Comparison of ENCODE assay signal across 9 mouse cellular contexts in the genomic region with DNA sequence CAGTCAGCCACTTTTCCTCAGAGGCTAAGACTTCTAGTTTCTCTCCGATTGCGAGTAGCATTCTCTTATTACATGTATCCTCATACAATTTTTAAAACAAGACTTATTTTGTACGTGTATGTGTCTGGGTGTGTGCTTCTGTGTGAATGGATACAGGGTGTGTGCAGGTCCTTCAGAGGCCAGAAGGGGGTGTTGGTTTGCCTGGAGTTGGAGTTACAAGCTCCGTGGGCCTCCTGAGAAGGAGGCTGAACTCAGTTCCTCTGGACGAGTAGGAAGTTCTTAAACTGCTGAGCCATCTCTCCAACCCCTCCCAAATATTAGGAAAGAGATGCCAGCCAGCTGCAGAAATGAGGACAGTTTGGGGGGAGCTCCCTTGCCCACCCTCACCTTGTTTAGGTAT. TPM values are rescaled to one million over a fixed set of nuclear protein-coding genes. Genes with fewer than 3 reads are reported as not detected.
DNase-seq lines count a peak whose midpoint lies in the region; ATAC-seq and TF ChIP-seq lines count a peak whose summit lies in the region.
"Had no signal": no experiment of that assay in that cellular context is flagged by ENCODE, and none has a peak within 500 bp of the region (broad histone marks: within the 10 kb centered on the region; RNA-seq: fewer than 3 reads in every experiment).

No protein-coding gene starts in this region.

- H3K27ac ChIP-seq in cerebellum, adult 2 months (ENCODE audit: insufficient read depth, low read length): 0 out of 2 replicates have a peak overlapping the region, but pooled peaks have one; percentile 46
- no peak overlapping the region for H3K27ac ChIP-seq in left cerebral cortex, adult 2 months
- H3K27ac ChIP-seq in macrophage: peak overlapping the region; percentile 96
- H3K27ac ChIP-seq: limb, embryonic 10.5 days had no signal

- peak overlapping the region; percentile 4 for H3K4me3 ChIP-seq in cerebellum, adult 2 months (replicated peaks; ENCODE audit: insufficient read depth, low read depth, low read length)
- H3K4me3 ChIP-seq in left cerebral cortex, adult 2 months: no peak overlapping the region
- peak overlapping the region; percentile 60; the same call in 1 of the 2 replicates for H3K4me3 ChIP-seq in macrophage (ENCODE audit: inconsistent target)
- H3K4me3 ChIP-seq: limb, embryonic 10.5 days had no signal

- ATAC-seq in inflammation-experienced regulatory T-cells, adult 6 months: no peak

- H3K79me2 ChIP-seq in macrophage (ENCODE audit: inconsistent target): peaks cover 72% of the 10 kb centered on the region

- DNase-seq in cerebellum, adult 2 months: peak; percentile 46 to 48
- DNase-seq in cerebellum, adult 11 months: no peak
- DNase-seq in left cerebral cortex, adult 2 months (ENCODE audit: extremely low spot score in 1 of 2, low spot score in 2 of 2): no peak
- no peak for DNase-seq in left cerebral cortex, adult 11 months (ENCODE audit: low spot score)
- peak; percentile 69 for DNase-seq in R1 (ENCODE audit: low read depth, low spot score)
- no peak for DNase-seq in right cerebral cortex, adult 18-20 months

- no peaks in the 10 kb centered on the region for H3K36me3 ChIP-seq in macrophage (ENCODE audit: inconsistent target)
- H3K36me3 ChIP-seq: limb, embryonic 10.5 days had no signal

- TF ChIP-seq CTCF in cerebellum, adult 2 months (IDR thresholded peaks at IDR 0.05; ENCODE audit: borderline replicate concordance, insufficient read depth, low read depth, low read length): peak; percentile 51
- TF ChIP-seq CTCF in left cerebral cortex, adult 2 months (IDR thresholded peaks at IDR 0.05): peak; percentile 31

- TF ChIP-seq POLR2A in cerebellum, adult 2 months (IDR thresholded peaks at IDR 0.05; ENCODE audit: borderline replicate concordance, insufficient read depth, low read length): no peak

- intact Hi-C loops in left cerebral cortex, adult 2 months (cut with DNase I): loop anchor here (5.0 kb wide), 1 partner anchor 39 kb away; no protein-coding TSS in a partner anchor

- peaks cover 11% of the 10 kb centered on the region for H3K4me1 ChIP-seq in cerebellum, adult 2 months (ENCODE audit: control insufficient read depth, insufficient read depth, low read length)

- 58% methylated on average over 5 of the region's 5 CpGs for WGBS in cerebellum, adult 2 months
- 51% methylated on average over 5 of the region's 5 CpGs for WGBS in macrophage (ENCODE audit: missing documents)

- H3K27me3 ChIP-seq in cerebellum, adult 2 months (ENCODE audit: control insufficient read depth, insufficient read depth, low read length): no peaks in the 10 kb centered on the region

RNA-seq across cellular contexts. Expression of a gene that starts 2.8 kb away (rescaled TPM):
- 24.7 and 26.1 TPM in 2 replicates for polyA plus RNA-seq in cerebellum, adult 2 months (2012; rRNA removed)
- total RNA-seq in left cerebral cortex, adult 2 months (2021): 10 to 100 TPM; 33.4 to 37.2 TPM
- total RNA-seq in macrophage (2018; cell fraction: chromatin; rRNA removed): 100 to 1,000 TPM in 4 of 26 experiments, 10 to 100 TPM in 22; 12.5 to 112 (median 76.3) TPM
- total RNA-seq in macrophage (2018; cell fraction: cytosol; rRNA removed): 10 to 100 TPM; 10.1 to 37.3 (median 27.0) TPM
- 10 to 100 TPM; 17.6 to 88.8 (median 59.5) TPM for total RNA-seq in macrophage (2018; cell fraction: nucleus; rRNA removed)
- polyA plus RNA-seq in macrophage (2018): 19.8 to 27.9 TPM (median 26.4 TPM) in 3 replicates
- 1 to 10 TPM; 2.6 to 3.6 (median 2.8) TPM for polyA plus RNA-seq in inflammation-experienced regulatory T-cells, adult 6 months (2017; shearing (Covaris generic))

RNA-seq across cellular contexts. Expression of a gene that starts 7.0 kb away (rescaled TPM):
- polyA plus RNA-seq in cerebellum, adult 2 months (2012; rRNA removed): 22.5 and 23.3 TPM in 2 replicates
- total RNA-seq in left cerebral cortex, adult 2 months (2021): 10 to 100 TPM; 22.3 to 23.1 TPM
- 10 to 100 TPM in 22 of 26 experiments, 1 to 10 TPM in 4; 4.6 to 53.4 (median 25.3) TPM for total RNA-seq in macrophage (2018; cell fraction: chromatin; rRNA removed)
- 10 to 100 TPM in 21 of 26 experiments, 1 to 10 TPM in 5; 7.3 to 26.9 (median 17.5) TPM for total RNA-seq in macrophage (2018; cell fraction: cytosol; rRNA removed)
- total RNA-seq in macrophage (2018; cell fraction: nucleus; rRNA removed): 10 to 100 TPM in 22 of 26 experiments, 1 to 10 TPM in 4; 4.6 to 46.8 (median 18.0) TPM
- 18.6 to 31.2 TPM (median 23.3 TPM) in 3 replicates for polyA plus RNA-seq in macrophage (2018)
- polyA plus RNA-seq in inflammation-experienced regulatory T-cells, adult 6 months (2017; shearing (Covaris generic)): 10 to 100 TPM; 48.4 to 49.9 (median 49.5) TPM

Comparison
In these comparisons a context has a peak if more than half of its experiments do, and no peak if none do; other contexts are left out.
1. DNase-seq: peak in cerebellum, adult 2 months (2 of 2) and R1 (single experiment); none in cerebellum, adult 11 months (single experiment), left cerebral cortex, adult 2 months (0 of 2), left cerebral cortex, adult 11 months (single experiment) and right cerebral cortex, adult 18-20 months (single experiment).